Mouse (Mus musculus) thymus, adult 2 months (tissue): Measurements from ENCODE around the gene Duoxa2. TPM values are rescaled to one million over a fixed set of nuclear protein-coding genes. Genes with fewer than 3 reads are reported as not detected.
"Not testable (repeated sequence)": the region's sequence is repeated elsewhere in the genome, so short reads cannot be mapped to it uniquely, and the experiment has no call there.

Experiments used
- DNase-seq: peaks from one replicate; pipeline ENCODE4 v3.0.0; 2021
- H3K27ac ChIP-seq: fragments of 200-500 bp; 2 replicates; pipeline ENCODE4 v1.5.1; 2012; ENCODE audit warnings: low read length, control low read depth; ENCODE audit not compliant: control insufficient read depth, insufficient read depth
- H3K27me3 ChIP-seq: fragments of 200-500 bp; 2 replicates; pipeline ENCODE4 v1.6.1; 2012; ENCODE audit warnings: mild to moderate bottlenecking, low read length, moderate library complexity, mixed read lengths; ENCODE audit not compliant: control insufficient read depth, insufficient read depth
- H3K36me3 ChIP-seq: fragments of 200-500 bp; 2 replicates; pipeline ENCODE4 v1.6.1; 2012; ENCODE audit warnings: mild to moderate bottlenecking, low read length, moderate library complexity; ENCODE audit not compliant: control insufficient read depth, insufficient read depth
- H3K4me1 ChIP-seq: fragments of 200-500 bp; replicated peaks from 2 replicates; pipeline ENCODE4 v1.6.1; 2012; ENCODE audit warnings: low read length; ENCODE audit not compliant: control insufficient read depth, insufficient read depth
- H3K4me3 ChIP-seq: fragments of 200-500 bp; 2 replicates; pipeline ENCODE4 v1.5.1; 2012; ENCODE audit warnings: mild to moderate bottlenecking, low read length, control low read depth, moderate library complexity; ENCODE audit not compliant: control insufficient read depth, insufficient read depth
- CTCF ChIP-seq: fragments of 200-500 bp; IDR thresholded peaks from 2 replicates; pipeline ENCODE4 v1.5.1; 2012; ENCODE audit warnings: mild to moderate bottlenecking, control low read depth, low read length, moderate library complexity, borderline replicate concordance; ENCODE audit not compliant: control insufficient read depth, poor library complexity, insufficient read depth; ENCODE audit errors: extremely low read depth
- POLR2A ChIP-seq: fragments of 200-500 bp; IDR thresholded peaks from 2 replicates; pipeline ENCODE4 v1.6.1; 2012; ENCODE audit warnings: mild to moderate bottlenecking, low read length, control low read depth, moderate library complexity; ENCODE audit not compliant: control insufficient read depth, poor library complexity, insufficient read depth; ENCODE audit errors: extremely low read depth
- WGBS: fragments of 180-500 bp; shearing (Covaris S2); methylation state at CpG from one replicate; pipeline ENCODE4 v1.1.7; 2018; 5-methylcytosine and 5-hydroxymethylcytosine counted together
- polyA plus RNA-seq: library from polyadenylated mRNA; depleted of rRNA; stranded (reverse); fragments of >200 nt; gene quantifications from 2 replicates; pipeline ENCODE4 v1.2.3, GENCODE M21; 2012

Duoxa2 gene
- polyA plus RNA-seq, 1 experiment, result 0.27 TPM

- H3K27me3 ChIP-seq, result peaks cover 10% of the 10 kb centered on the region
- no peak for DNase-seq
- TF ChIP-seq POLR2A (no peak), CTCF (no peak)
- 89% methylated on average over 7 of the region's 7 CpGs for WGBS
- H3K4me1 ChIP-seq, result peaks cover 8% of the 10 kb centered on the region
- H3K4me3 ChIP-seq, result no peak within 1 kb of the TSS
- no peak within 1 kb of the TSS for H3K27ac ChIP-seq
- H3K36me3 ChIP-seq, result no peaks in the 10 kb centered on the region
These were observed 16.7 kb downstream of the Duoxa2 start, which contains the start of gene Duox1 for GRCm38 (mm10) chr2:122315372-122315771. Duox1 (plus strand) TSS chr2:122315672.

GRCm38 (mm10) chr2:122317384-122317783 lies 18.7 kb downstream of the Duoxa2 start:
- H3K4me1 ChIP-seq, result peaks cover 8% of the 10 kb centered on the region
- 79% methylated on average over 4 of the region's 4 CpGs for WGBS
- DNase-seq, result no peak
- TF ChIP-seq CTCF (no peak), POLR2A (no peak)
- H3K27me3 ChIP-seq, result peaks cover 10% of the 10 kb centered on the region
- no peak overlapping the region for H3K4me3 ChIP-seq
- no peaks in the 10 kb centered on the region for H3K36me3 ChIP-seq
- no peak overlapping the region for H3K27ac ChIP-seq

DNA sequence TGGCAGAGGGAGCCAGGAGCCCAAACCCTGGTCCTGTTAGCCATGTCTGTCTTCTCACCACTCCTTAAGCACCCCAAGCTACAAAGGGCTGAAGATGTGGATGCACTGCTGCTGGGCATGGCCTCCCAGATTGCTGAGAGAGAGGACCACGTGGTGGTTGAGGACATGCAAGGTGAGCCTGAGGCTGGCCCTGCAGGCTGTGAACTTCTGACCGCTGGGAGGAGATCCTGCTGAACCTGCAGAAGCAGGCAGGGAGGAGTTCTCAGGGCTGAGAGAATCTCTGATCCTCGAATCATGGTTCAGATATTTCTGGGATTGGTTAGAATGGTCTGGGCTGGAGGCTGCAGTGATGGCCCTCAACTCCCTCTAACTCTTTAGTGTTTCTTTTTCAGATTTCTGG lies 25.3 kb downstream of the Duoxa2 start:
- no peak for DNase-seq
- no peaks in the 10 kb centered on the region for H3K36me3 ChIP-seq
- no peaks in the 10 kb centered on the region for H3K27me3 ChIP-seq
- H3K27ac ChIP-seq, result no peak overlapping the region
- H3K4me1 ChIP-seq, result no peaks in the 10 kb centered on the region
- 80% methylated on average over 3 of the region's 3 CpGs for WGBS
- no peak overlapping the region for H3K4me3 ChIP-seq
- TF ChIP-seq CTCF (no peak), POLR2A (no peak)

GRCm38 (mm10) chr2:122324586-122324985 lies 25.9 kb downstream of the Duoxa2 start:
- Histone ChIP-seq H3K27me3 (no peaks in the 10 kb centered on the region), H3K4me1 (no peaks in the 10 kb centered on the region)
- 92% methylated on average over 3 of the region's 3 CpGs for WGBS

DNA sequence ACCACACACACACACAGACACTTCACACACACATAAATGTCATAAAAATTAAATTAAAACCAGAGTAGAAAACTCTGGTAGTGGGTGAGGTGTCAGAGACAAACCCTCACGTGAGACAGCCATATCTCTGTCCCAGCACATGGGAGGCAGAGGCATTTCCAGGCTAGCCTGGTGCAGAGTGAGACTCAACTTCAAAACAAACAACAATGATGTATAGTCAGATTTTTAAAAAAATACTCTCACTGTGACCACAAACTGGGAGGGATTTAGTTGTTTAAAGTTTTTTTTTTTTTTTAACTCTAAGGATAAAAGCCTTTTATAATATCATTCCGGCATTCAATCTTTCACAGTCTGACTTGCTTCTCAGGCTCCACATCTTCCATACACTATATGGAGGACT lies 26.7 kb downstream of the Duoxa2 start:
- WGBS, result 84% methylated on average over 2 of the region's 2 CpGs

More at GRCm38 (mm10) chr2:122324586-122324985, 25.9 kb downstream of the Duoxa2 start:
- DNase-seq, result no peak
- TF ChIP-seq CTCF (no peak), POLR2A (no peak)
- Histone ChIP-seq H3K27ac (no peak overlapping the region), H3K4me3 (no peak overlapping the region), H3K36me3 (no peaks in the 10 kb centered on the region)

DNA sequence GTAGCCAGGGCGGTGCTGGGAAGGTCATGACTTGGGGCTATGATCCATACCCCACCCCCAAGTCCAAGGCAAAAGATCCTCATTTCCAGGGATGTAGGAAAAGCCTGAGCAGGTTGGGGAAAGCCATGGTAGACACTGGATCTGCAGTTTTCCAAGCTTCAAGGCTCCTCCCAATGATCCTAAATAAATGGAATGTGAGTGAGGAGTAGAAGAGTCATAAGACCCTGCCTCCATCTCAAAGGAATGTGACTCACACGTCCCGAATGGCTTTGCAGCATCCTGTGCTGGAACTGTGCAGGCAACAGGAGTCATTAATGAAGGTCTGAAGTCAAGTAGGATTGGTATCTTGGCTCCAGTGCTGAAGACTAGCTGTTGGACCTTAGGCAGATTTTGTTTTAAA lies 29.3 kb downstream of the Duoxa2 start:
- Histone ChIP-seq H3K4me3 (no peak overlapping the region), H3K27ac (no peak overlapping the region), H3K27me3 (no peaks in the 10 kb centered on the region), H3K4me1 (no peaks in the 10 kb centered on the region), H3K36me3 (no peaks in the 10 kb centered on the region)
- no peak for DNase-seq
- no peak for TF ChIP-seq CTCF
- no peak for TF ChIP-seq POLR2A
- 77% methylated on average over 3 of the region's 3 CpGs for WGBS

More for the DNA sequence above, 26.7 kb downstream of the Duoxa2 start:
- no peak for TF ChIP-seq CTCF
- DNase-seq, result no peak
- no peaks in the 10 kb centered on the region for H3K27me3 ChIP-seq
- H3K27ac ChIP-seq, result no peak overlapping the region
- H3K4me3 ChIP-seq, result no peak overlapping the region
- no peaks in the 10 kb centered on the region for H3K36me3 ChIP-seq
- H3K4me1 ChIP-seq, result no peaks in the 10 kb centered on the region

DNA sequence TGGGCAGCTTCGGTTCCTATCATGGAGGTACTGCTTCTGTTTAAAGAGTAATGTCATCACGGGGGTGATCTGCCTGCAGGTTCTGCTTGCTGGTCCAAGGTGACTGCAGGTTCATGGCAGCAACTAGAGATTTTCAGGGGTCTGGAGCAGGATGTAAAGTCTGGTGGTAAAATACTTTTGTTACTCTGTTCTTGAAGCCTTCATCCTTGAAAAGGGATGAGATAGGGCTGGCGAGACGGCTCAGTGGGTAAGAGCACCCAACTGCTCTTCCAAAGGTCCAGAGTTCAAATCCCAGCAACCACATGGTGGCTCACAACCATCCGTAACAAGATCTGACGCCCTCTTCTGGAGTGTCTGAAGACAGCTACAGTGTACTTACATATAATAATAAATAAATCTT lies 31.6 kb downstream of the Duoxa2 start:
- 90% methylated on average over 6 of the region's 6 CpGs for WGBS
- not testable (repeated sequence) for H3K4me1 ChIP-seq, H3K4me3 ChIP-seq, H3K27me3 ChIP-seq, DNase-seq, H3K36me3 ChIP-seq, H3K27ac ChIP-seq
